9 mouse cellular contexts compared by ENCODE assay signal in genomic region chr15:89556401-89557178, GRCm38 (mm10). TPM values are rescaled to one million over a fixed set of nuclear protein-coding genes. Genes with fewer than 3 reads are reported as not detected.
A peak's percentile ranks its signal among the peaks of the same experiment; 100 is the strongest.
DNase-seq lines count a peak whose midpoint lies in the region; ATAC-seq lines count a peak whose summit lies in the region.
"Had no signal": no experiment of that assay in that cellular context is flagged by ENCODE, and none has a peak within 500 bp of the region (broad histone marks: within the 10 kb centered on the region; RNA-seq: fewer than 3 reads in every experiment).

No protein-coding gene starts in this region.

- peaks cover 30% of the 10 kb centered on the region for H3K4me1 ChIP-seq in limb, embryonic 10.5 days

- peaks cover 3% of the 10 kb centered on the region; the same call in 1 of the 2 replicates for H3K36me3 ChIP-seq in limb, embryonic 10.5 days

- peak; percentile 24 for ATAC-seq in frontal cortex, adult (ENCODE audit: low TSS enrichment)

- 26% methylated on average over 23 of the region's 23 CpGs for WGBS in limb, embryonic 10.5 days

- H3K9me3 ChIP-seq in limb, embryonic 10.5 days (replicated peaks): no peaks in the 10 kb centered on the region

- DNase-seq in frontal cortex, postnatal 10 days (ENCODE audit: low spot score in 2 of 2): no peak
- peak; percentile 47 for DNase-seq in right cerebral cortex, postnatal 4 days
- no peak for DNase-seq in right cerebral cortex, adult 18-20 months
- peak; percentile 70 for DNase-seq in limb, embryonic 10.5 days (ENCODE audit: low spot score)
- DNase-seq in spleen, postnatal 36 days (ENCODE audit: low spot score in 2 of 2): no peak
- DNase-seq in thymus, adult 18-20 months: no peak
- DNase-seq in ovary, postnatal 14 days (ENCODE audit: low spot score): no peak
- DNase-seq: B cell, adult 2 months had no signal

- peak overlapping the region; percentile 47 for H3K4me3 ChIP-seq in limb, embryonic 10.5 days

- peaks cover 60% of the 10 kb centered on the region for H3K27me3 ChIP-seq in limb, embryonic 10.5 days (ENCODE audit: low read depth, poor library complexity, severe bottlenecking)

- H3K27ac ChIP-seq in limb, embryonic 10.5 days: 0 out of 2 replicates have a peak overlapping the region, but pooled peaks have one; percentile 16

RNA-seq across cellular contexts. Expression of gene Acr, which starts 11.5 kb away (rescaled TPM):
- 0.10 TPM in 1 of 2 replicates, not detected in the other for polyA plus RNA-seq in limb, embryonic 10.5 days (2016; fragmentation: Nextera tagmentation; extraction: Ambion mirVana)

RNA-seq across cellular contexts. Expression of gene Rabl2, which starts 35.1 kb away (rescaled TPM):
- 64.8 and 65.6 TPM in 2 replicates for polyA plus RNA-seq in limb, embryonic 10.5 days (2016; fragmentation: Nextera tagmentation; extraction: Ambion mirVana)

RNA-seq across cellular contexts. Expression of gene Shank3, which starts 57.2 kb away (rescaled TPM):
- 2.1 and 2.8 TPM in 2 replicates for polyA plus RNA-seq in limb, embryonic 10.5 days (2016; fragmentation: Nextera tagmentation; extraction: Ambion mirVana)

Comparison
In these comparisons a context has a peak if more than half of its experiments do, and no peak if none do; other contexts are left out.
1. DNase-seq: peak in right cerebral cortex, postnatal 4 days (single experiment) and limb, embryonic 10.5 days (single experiment); none in frontal cortex, postnatal 10 days (0 of 2), right cerebral cortex, adult 18-20 months (single experiment), spleen, postnatal 36 days (0 of 2), thymus, adult 18-20 months (0 of 2) and ovary, postnatal 14 days (single experiment).